Mouse (Mus musculus): Measurements from ENCODE around the gene Gstcd. TPM values are rescaled to one million over a fixed set of nuclear protein-coding genes. Genes with fewer than 3 reads are reported as not detected.

Gene Gstcd
- 6.3 and 7.4 TPM in 2 replicates for total RNA-seq (2017)

DNA sequence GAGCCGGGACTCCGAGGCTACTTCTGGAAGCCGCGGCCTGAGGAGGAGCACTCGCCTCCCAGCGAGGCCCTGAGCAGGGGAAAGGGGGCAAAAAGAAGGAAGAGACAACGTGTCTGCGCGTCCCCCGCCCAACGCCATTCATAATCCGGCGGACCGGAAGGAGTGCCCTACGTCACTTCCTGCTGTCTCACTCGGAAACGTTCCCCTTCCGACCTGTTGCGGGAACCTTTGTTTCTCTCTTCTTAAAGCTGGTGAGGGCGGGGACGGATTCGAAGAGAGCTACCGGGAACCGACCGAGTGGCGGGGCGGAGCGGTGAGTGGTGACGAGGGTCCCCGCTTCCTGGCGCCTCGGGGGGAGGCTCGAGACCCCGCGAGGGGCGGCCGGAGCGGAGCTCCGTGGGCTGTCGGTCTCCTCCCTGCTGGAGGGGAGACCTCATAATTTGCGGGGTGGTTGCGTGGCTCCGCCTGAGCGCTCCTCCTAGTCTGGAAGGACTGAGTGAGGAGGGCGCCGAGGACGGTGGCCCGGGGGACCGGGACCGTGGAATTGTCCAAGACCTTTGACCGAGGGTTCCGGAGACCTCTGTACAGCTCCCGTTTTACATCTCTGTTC is at the start of gene Gstcd, which contains the start of gene Ints12:
Gstcd (minus strand) TSS at position 370 of the 610 bp plus-strand sequence.
Ints12 (plus strand) TSS at position 177 of the 610 bp plus-strand sequence.
- ATAC-seq (ENCODE audit: extremely low read depth, insufficient number of reproducible peaks, low FRiP score, poor library complexity, severe bottlenecking): peak; percentile 97

DNA sequence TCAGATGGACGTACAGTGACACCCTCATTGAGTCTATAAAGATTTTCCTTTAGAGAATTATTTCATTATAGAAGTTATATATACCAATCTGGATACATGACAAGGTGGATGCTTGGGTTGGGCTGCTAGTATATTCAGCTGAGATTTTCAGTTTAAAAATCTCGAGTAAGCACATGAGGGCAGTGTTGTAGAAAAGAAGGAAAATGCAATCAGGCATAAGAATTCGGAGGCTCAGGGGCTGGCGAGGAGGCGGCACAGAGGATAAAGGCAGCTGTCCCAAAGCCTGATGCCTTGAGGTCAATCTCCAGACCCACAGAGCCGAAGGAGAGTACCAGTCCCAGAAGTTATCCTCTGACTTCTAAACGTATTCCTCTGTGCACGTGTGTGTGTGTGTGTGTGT is 40.8 kb upstream of the Gstcd start:
- no peak for ATAC-seq (ENCODE audit: extremely low read depth, insufficient number of reproducible peaks, low FRiP score, poor library complexity, severe bottlenecking)

DNA sequence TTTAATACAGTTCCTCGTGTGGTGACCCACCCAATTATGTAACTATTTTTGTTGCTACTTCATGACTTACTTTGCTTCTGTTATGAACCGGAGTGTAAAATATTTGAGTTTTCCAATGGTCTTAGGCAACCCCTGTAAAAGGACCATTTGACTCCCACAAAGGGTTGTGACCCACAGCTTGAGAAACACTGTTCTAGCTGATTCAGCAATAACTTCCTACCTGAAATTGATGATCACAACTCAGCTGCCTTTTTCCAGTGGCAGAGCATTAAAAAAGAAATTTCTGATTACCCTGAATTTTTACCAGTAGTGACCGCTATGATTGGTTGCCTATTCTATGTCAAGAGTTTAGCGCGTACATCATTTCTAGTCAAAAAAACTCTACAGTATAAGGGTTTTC is 39.5 kb upstream of the Gstcd start:
- ATAC-seq (ENCODE audit: extremely low read depth, insufficient number of reproducible peaks, low FRiP score, poor library complexity, severe bottlenecking): no peak

DNA sequence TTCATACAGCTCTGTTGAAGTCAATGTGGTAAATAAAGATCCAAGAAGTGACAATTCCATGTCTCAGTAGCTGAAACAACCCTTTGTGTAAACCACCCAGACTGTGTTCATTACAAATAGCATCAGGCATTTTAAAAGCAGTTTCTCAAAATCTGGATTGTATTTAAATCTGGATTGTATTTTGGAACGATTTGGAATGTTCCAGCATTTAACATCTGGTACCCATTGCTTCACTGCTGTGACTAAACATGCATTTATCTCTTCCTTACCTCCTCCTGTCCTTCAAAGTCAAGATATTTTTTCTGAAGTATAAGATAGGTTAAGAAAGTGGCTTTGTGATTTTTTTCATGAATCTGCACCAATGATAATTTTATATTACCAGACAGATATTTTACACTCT is 21.4 kb upstream of the Gstcd start:
- no peak for ATAC-seq (ENCODE audit: extremely low read depth, insufficient number of reproducible peaks, low FRiP score, poor library complexity, severe bottlenecking)

DNA sequence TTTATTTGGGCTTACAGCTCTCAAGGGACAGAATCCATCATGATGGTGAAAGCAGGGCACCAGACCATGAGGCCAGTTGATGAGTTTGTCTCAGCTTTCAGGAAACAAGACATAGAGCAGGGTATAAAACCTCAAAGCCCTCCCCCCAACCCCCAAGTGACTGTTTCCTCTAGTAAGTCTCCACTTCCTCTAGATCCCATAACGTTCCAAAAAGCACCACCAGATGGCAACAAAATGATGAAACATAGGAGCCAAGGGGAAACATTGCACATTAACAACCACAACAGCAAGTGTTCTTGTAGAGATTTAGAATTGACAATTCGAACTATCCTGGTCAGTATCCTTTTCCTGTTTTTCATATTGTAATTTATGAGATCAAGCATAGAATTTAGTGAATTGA is 19.9 kb upstream of the Gstcd start:
- ATAC-seq (ENCODE audit: extremely low read depth, insufficient number of reproducible peaks, low FRiP score, poor library complexity, severe bottlenecking): no peak

DNA sequence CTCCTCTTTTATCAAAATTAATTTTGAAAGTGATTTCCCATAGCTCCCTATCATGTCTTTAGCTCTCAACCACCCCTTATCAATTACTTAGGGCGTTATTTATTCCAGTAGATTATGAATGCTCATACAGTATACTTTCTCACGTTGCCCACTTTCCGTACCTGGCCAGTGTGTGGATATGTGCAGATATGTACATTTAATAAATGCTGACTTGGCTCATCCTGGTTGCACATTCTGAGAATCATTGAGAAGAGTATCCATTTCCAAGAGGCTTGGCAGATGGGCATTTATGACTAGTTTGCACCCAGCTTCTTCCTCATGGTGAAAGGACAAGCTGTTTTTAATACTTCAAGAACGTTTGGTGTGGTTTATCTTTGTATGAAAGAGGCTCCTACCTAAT is 18.0 kb upstream of the Gstcd start:
- no peak for ATAC-seq (ENCODE audit: extremely low read depth, insufficient number of reproducible peaks, low FRiP score, poor library complexity, severe bottlenecking)

DNA sequence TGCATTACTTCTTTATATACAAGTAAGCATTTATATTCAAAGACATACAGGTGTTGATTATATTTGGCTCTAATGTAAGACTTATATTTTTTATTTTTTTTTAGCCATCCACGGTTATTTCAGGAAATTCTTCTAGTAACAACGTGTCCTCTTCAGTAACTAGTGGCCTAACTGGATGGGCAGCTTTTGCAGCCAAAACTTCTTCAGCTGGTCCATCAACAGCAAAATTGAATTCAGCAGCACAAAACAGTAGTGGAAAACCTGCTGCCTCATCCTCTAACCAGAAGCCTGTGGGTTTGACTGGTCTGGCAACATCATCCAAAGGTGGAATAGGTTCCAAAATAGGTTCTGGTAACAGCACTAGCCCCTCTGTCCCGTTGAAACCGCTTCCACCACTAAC is 16.9 kb upstream of the Gstcd start:
- no peak for ATAC-seq (ENCODE audit: extremely low read depth, insufficient number of reproducible peaks, low FRiP score, poor library complexity, severe bottlenecking)

DNA sequence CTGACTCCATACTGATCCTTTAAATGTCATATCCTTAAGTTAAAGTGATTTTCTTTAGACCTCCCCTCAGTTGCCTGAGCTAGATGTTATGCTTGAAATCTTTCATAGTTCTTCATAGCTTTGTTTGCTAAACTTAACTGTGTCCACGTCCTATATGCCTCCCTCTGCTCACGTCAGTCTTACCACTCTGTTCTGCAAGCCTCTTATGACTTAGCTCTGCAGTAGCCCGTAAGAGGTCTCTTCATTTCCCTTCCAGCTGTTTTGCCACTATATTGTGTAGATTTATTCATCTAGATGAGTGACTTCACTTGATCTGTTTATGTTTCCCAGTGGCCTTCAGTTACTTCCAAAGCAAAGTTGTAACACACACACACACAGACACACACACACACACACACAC is 12.6 kb upstream of the Gstcd start:
- ATAC-seq (ENCODE audit: extremely low read depth, insufficient number of reproducible peaks, low FRiP score, poor library complexity, severe bottlenecking): no peak

DNA sequence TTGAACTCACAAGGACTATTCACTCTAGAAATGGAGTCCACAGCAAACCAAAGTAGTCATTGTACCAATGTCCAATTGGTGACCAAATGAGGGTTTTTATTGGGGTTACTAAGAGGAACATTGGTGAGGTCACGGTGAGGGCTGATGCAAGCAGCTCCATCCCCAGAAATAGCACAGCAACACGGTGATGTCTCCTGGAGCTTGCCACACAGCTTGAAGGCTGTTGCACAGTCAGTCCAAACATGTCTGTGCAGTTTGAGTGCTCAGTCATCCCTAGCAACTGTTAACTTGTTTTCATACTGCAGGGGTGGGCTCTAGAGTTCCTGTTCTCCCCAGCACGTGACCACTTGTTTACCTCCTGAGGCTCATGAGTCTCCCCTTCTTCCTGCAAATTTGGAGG is 11.9 kb upstream of the Gstcd start:
- no peak for ATAC-seq (ENCODE audit: extremely low read depth, insufficient number of reproducible peaks, low FRiP score, poor library complexity, severe bottlenecking)

DNA sequence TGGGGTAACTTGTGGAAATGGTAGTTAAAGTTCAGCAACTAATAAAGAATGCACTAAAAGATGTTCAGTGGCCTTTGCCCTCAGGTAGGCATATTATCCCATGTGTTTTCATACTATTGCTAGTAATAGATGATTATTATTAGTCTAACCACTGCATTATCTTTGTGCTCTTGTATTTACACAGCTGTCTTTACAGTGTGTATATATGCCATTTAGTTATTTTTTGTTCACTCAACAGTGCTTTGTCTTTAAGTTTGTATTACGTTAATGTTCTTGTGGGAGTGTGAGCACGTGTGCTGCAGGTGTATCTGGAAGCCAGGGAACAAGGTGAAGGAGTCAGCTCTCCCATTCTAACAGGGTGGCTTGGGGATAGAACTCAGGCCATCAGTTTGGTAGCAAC is 7.1 kb upstream of the Gstcd start:
- ATAC-seq (ENCODE audit: extremely low read depth, insufficient number of reproducible peaks, low FRiP score, poor library complexity, severe bottlenecking): no peak

DNA sequence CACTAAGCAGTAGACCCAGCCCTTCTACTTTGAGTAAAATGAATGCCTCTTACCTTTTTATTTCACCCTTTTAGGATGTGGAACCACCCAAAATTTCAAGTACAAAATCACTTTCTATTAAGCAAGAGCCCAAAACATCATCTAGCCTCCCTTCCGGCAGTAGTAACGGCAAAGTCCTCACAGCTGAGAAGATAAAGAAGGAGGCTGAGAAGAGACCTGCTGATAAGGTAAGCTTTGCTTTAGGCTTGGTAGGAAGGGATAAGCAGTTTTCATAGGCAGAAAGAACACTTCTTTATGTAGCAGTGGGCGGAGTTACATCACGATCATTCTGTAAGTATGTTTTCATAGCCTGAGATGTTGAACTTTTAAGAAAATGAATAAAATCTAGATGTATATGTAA is 6.5 kb upstream of the Gstcd start:
- no peak for ATAC-seq (ENCODE audit: extremely low read depth, insufficient number of reproducible peaks, low FRiP score, poor library complexity, severe bottlenecking)

DNA sequence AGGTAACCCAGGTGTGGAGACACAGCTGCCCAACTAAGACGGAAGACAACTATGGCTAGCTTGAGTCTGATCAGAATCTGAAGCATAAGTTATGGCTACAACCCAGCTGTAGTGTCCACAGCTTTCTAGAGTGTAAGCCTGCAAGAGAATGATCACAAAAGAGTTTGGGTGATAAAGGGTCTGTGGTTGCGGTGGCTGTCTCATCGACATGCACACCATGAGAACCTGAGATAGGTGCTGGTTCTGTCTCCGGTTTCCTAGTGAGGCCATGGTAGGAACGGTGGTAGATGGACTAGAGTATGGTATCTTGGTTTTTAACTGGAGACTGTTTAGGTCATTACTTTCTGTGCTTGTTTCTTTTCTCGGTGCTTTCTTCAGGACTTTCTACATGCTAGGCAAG is 6.1 kb upstream of the Gstcd start:
- ATAC-seq (ENCODE audit: extremely low read depth, insufficient number of reproducible peaks, low FRiP score, poor library complexity, severe bottlenecking): no peak

DNA sequence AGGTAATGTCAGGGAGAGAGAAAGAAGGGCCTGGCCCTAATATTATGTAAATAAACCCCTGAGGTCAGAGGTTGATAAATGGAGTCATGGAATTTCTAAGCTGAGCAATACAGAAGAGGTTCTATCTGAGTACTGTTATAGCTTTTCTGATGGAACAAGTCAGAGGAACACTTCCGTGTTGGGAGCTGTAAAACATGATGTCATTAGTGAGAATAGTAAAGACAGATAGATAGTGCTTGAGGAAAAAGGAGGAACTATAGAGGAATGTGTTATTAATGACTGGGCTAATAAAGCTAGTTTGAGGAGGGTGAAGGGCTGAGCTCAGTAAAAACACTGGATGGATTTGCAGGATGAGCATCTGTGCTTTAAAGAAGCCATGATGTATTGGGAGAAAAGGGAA is 2.5 kb upstream of the Gstcd start:
- no peak for ATAC-seq (ENCODE audit: extremely low read depth, insufficient number of reproducible peaks, low FRiP score, poor library complexity, severe bottlenecking)

DNA sequence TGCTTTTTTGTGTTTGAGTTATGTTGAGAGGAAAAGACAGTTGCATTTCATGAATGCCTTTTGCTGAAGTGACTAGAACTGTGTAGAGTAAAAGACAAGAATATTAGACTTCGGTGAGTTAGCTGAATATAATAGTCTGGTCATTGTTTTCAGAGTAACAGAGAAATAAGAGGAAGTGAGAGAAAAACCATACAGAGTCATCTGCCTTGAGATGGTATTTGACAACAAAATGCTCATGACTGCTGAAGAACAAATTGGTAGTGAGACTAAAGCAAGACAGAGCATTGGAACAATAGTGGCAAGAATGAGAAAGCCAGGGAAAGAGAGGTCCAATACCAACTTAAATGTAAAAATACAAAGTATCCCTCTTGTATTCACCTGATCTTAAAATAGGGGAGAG is 1.1 kb upstream of the Gstcd start:
- ATAC-seq (ENCODE audit: extremely low read depth, insufficient number of reproducible peaks, low FRiP score, poor library complexity, severe bottlenecking): peak; percentile 39; the same call in 1 of the 2 replicates

DNA sequence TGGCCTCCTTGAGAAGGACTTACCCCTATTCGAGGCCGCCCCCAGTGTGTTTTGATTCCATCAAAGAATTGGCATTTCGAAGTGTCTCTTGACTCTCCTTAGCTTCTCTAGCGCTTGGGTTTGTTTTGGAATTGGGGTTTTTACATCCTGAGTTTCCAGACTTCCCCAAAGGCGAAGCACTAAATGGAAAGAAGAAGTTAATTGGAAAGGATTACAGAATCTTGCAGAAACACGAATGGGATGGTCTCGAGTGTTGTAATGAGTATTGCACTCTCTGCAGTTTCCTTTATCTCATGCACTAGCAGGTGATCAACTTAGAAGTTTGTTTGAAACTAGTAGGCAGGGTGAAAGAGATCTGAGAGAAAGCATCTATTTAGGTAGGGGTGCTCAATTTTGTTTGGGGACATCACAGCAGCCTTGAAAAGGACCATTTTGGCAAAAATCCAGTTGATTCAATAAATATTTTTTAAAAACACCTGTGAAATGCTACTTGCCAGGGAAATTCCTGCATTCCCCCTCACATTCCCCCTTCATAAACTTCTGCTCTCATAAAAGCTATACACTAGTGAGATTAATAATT is 531 bp upstream of the Gstcd start:
- ATAC-seq (ENCODE audit: extremely low read depth, insufficient number of reproducible peaks, low FRiP score, poor library complexity, severe bottlenecking): no peak

DNA sequence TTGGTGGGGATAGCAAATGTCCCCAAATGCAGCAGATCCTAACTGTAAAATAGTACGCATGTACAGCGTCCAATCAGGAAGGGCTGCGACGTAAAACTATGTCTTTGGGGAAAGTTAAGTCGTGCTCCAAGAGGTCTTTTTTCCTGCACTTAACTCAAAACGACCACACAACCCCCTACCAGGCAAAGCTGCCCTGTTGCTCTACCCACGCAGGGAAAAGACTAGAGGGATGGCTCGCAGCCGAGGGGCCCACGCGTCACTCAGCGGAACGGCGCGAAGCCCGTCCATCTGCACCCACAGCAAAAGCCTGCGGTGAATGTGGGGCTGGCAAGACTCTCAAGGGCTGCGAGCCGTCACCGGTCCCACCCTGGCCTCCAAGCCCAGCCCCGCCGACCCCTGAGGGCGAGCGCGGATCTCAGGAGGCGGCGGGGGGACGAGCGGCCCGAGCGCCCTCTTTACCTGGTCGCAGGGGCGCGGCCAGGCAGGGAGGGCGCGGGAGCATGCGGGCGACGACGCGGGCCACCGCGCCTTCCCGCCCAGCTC is 641 bp downstream of the Gstcd start:
- peak; percentile 8; the same call in 1 of the 2 replicates for ATAC-seq (ENCODE audit: extremely low read depth, insufficient number of reproducible peaks, low FRiP score, poor library complexity, severe bottlenecking)

DNA sequence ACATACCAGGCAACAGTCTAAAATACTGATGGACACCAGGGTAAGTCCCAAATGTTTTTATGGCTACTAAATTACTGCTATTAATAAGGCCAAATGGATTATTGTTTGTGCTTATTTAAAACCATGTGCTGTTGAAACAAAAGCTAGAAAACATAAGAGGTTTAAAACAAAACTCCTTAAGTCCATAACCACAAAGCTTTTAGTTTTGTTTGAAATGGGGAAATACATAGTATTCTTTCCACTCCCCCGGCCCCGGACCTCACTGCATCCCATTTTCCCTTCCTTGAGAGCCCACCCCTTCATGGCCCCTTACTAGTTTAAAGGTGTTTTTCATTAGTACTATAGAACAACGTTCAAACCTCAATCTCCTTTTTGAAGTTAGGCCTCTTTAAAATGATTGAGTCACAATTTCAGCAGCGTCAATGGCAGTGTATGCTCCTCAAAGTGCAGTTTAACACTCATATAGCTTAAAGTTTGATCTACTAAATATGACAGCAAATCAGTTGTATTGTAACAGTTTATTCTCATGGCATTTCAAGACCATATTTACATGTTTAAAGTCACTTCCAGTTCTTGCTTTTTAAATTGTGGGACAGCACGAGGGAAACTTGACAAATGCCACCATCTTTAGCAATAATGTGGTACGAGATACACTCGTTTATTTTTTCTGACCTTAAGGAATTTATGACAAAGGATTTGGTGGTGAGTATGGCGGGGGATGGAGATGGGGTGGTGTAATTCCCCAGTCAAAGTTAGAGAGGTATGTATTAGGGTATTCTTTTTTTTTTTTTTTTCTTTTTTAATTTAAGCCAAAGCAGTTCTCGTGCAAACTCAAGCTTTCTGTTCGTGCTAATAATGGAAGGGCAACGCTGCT is 1.3 kb downstream of the Gstcd start:
- no peak for ATAC-seq (ENCODE audit: extremely low read depth, insufficient number of reproducible peaks, low FRiP score, poor library complexity, severe bottlenecking)

DNA sequence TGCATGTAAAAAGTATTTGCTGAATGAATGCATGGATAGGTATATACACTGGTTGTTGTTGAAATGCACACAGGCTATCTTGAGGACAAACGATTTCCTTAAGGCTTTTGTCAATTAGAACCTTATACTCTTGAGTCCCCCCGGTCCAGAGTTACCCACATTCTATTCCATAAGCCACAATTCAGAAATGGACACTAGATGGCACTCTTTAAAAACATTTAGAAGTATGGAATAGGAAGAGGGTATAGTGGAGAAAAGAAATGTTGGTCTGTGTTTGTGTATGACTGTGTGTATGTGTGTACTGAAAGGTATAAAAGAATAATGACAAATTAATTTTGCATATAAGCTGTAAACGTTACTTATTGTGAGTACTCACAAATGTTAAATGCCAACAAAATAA is 6.0 kb downstream of the Gstcd start:
- ATAC-seq (ENCODE audit: extremely low read depth, insufficient number of reproducible peaks, low FRiP score, poor library complexity, severe bottlenecking): peak; percentile 86

DNA sequence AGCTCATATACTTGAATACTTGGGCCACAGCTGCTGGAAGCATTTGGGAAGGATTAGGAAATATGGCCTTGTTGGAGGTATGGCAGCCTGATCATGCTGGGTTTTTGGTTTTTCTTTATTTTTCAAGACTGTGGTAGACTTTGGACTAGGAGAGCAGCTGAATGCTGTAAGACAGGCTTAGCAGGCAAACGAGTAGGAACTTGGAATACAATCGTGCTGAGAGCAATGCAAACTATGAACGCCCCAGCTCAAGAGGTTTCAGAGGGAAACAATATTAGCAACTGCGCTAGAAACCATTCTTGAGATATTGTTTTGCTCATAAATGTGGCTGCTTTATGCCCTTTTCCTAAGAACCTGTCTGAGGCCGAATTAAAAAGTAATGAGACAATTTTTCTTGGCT is 9.1 kb downstream of the Gstcd start:
- no peak for ATAC-seq (ENCODE audit: extremely low read depth, insufficient number of reproducible peaks, low FRiP score, poor library complexity, severe bottlenecking)

DNA sequence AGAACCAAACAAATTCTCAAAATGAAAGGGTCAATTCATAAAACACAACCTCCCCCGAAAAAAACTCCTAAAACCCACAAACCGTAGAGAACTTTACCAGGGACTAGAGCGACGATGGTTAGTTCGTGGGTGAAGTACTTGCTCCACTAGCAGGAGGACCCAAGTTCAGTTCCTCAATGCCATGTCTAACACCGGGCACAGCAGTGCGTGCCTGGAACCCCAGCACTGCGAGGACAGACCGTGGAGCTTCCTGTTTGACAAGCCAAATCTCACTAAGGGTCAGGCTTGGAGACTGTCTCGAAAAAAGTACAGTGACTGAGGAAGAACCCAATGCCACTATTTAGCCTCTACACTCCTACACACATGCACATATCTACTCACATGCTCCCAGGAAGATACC is 16.3 kb downstream of the Gstcd start:
- no peak for ATAC-seq (ENCODE audit: extremely low read depth, insufficient number of reproducible peaks, low FRiP score, poor library complexity, severe bottlenecking)

Measured in neutrophil, adult 5-6 weeks (primary cell).